Mouse (Mus musculus) lung, embryonic 15.5 days (tissue): ENCODE measurements around the gene Myo1d. TPM values are rescaled to one million over a fixed set of nuclear protein-coding genes. Genes with fewer than 3 reads are reported as not detected.

Experiments
- ATAC-seq: fragments of 200-750 bp; cut with Nextera tagmentation; 2 replicates; pipeline ENCODE4 v1.8.0; 2017; ENCODE audit warnings: moderate number of reproducible peaks, borderline replicate concordance; ENCODE audit not compliant: low FRiP score, low TSS enrichment; ENCODE audit errors: extremely low read depth
- H3K27ac ChIP-seq: fragments of 300-500 bp; sonication (generic); 2 replicates; pipeline ENCODE4 v1.5.1; 2015; ENCODE audit warnings: moderate library complexity, mild to moderate bottlenecking, inconsistent platforms
- H3K27me3 ChIP-seq: fragments of 300-500 bp; sonication (generic); 2 replicates; pipeline ENCODE4 v1.6.1; 2015; ENCODE audit warnings: inconsistent platforms
- H3K36me3 ChIP-seq: fragments of 300-500 bp; sonication (generic); 2 replicates; pipeline ENCODE4 v1.6.1; 2015; ENCODE audit warnings: inconsistent platforms
- H3K4me1 ChIP-seq: fragments of 300-500 bp; sonication (generic); 2 replicates; pipeline ENCODE4 v1.6.1; 2015; ENCODE audit warnings: inconsistent platforms
- H3K4me2 ChIP-seq: fragments of 300-500 bp; sonication (generic); 2 replicates; pipeline ENCODE4 v1.6.1; 2015; ENCODE audit warnings: inconsistent platforms, mild to moderate bottlenecking, moderate library complexity
- H3K4me3 ChIP-seq: fragments of 300-500 bp; sonication (generic); 2 replicates; pipeline ENCODE4 v1.5.1; 2015; ENCODE audit warnings: mild to moderate bottlenecking, inconsistent platforms
- H3K9ac ChIP-seq: fragments of 300-500 bp; sonication (generic); 2 replicates; pipeline ENCODE4 v1.6.1; 2015; ENCODE audit warnings: inconsistent platforms
- H3K9me3 ChIP-seq: fragments of 300-500 bp; sonication (generic); 2 replicates; pipeline ENCODE4 v1.6.1; 2016; ENCODE audit warnings: inconsistent platforms
- WGBS: fragments of 180-500 bp; shearing (Covaris S2); methylation state at CpG from one replicate; pipeline ENCODE4 v1.1.7; 2015; 5-methylcytosine and 5-hydroxymethylcytosine counted together
- polyA plus RNA-seq: library from polyadenylated mRNA; unstranded; fragments of >200 nt; fragmentation: Nextera tagmentation; extraction: Ambion mirVana; gene quantifications from 2 replicates; pipeline ENCODE4 v1.2.1, GENCODE M21; 2015

Gene Myo1d
- polyA plus RNA-seq, 1 experiment from 2014 or later: 18.8 TPM

DNA sequence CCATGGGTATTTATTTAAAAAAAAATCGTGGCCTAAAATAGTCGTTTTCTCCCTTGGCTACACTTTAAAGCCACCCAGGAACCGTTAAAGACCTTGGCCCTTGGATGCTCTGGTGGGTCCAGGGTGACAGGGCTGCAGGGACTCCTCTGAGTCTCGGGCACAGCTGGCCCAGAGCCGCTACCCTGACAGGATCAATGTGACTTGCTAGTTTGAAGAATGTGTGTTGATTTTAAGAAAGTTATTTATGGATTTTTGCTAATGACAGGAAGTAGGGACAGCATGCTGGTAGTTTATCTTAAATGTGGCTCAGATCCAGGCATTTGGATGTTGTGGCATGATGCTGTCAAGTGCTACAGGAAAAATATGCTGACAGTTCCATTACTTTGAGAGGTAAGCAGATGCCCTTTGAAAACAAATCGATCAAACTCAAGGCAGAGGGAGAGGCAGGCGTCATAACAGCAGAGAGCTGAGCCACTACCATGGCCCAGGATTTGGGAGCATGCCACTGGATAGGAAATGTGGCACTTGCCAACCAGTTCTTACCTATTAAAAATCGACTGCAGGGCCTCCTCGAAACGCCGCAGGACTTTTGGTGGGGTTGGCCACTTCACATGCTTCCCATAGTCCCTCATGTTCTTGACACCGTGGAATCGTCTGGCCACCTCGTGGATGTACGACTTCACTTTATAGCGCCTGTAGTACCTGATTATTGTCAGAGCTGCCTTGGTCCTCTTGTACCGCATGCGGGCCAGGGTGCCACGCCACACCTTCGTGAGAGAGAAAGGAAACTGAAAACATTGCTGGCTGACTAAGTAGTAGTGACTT lies 178.6 kb downstream of the Myo1d start:
- Histone ChIP-seq H3K36me3 (no peaks in the 10 kb centered on the region), H3K4me3 (no peak overlapping the region), H3K4me1 (peaks cover 16% of the 10 kb centered on the region), H3K9me3 (no peaks in the 10 kb centered on the region), H3K27ac (no peak overlapping the region), H3K27me3 (peaks cover 34% of the 10 kb centered on the region; the same call in 1 of the 2 replicates), H3K4me2 (no peak overlapping the region), H3K9ac (no peak overlapping the region)
- no peak for ATAC-seq
- WGBS: 55% methylated on average over 20 of the region's 20 CpGs

DNA sequence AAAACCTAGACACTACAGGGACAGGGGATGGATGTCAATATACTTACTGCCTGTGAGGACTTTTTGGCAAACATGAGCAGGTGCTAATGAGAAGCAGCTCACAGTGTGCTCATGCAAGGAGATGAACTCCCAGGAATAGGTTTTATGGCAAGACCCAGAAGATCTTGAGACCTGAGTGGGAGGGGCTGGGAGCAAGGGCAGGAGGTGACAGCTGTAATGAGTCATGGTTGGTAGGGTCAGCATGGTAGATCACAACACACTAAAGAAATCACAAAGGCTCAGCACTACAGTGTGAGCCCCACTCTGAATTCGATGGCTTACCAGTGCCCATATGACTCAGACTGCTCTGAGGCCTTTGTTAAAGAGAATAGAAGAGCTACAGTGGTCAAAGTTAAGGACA lies 184.3 kb downstream of the Myo1d start:
- peaks cover 10% of the 10 kb centered on the region; the same call in 1 of the 2 replicates for H3K36me3 ChIP-seq
- 83% methylated on average over 1 of the region's 1 CpGs for WGBS
- H3K9me3 ChIP-seq: no peaks in the 10 kb centered on the region
- no peak overlapping the region for H3K9ac ChIP-seq
- H3K4me2 ChIP-seq: no peak overlapping the region
- H3K27ac ChIP-seq: no peak overlapping the region
- no peaks in the 10 kb centered on the region for H3K27me3 ChIP-seq
- H3K4me1 ChIP-seq: no peaks in the 10 kb centered on the region
- no peak for ATAC-seq
- H3K4me3 ChIP-seq: no peak overlapping the region

DNA sequence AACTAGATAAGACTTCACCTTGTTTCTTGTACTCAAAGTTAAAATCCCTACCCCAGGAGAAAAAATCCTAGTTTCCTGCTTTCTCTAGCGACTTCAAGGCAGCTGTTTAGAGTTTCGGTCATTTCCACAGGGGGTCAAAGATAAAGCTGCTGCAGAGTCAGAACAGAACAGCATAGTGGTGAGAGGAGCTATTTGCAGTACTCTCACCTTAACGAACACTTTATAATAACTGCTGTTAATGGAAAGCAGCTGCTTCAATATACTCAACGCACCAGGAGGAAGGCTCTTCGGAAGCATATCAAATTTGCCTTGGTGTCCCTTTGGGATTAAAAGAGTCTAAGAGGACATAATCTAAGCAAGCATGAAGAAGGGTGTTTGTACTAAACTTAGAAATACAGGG lies 190.4 kb downstream of the Myo1d start:
- H3K4me3 ChIP-seq: no peak overlapping the region
- H3K27ac ChIP-seq: no peak overlapping the region
- H3K36me3 ChIP-seq: peaks cover 10% of the 10 kb centered on the region; the same call in 1 of the 2 replicates
- no peak overlapping the region for H3K4me2 ChIP-seq
- no peak for ATAC-seq
- no peaks in the 10 kb centered on the region for H3K27me3 ChIP-seq
- H3K9ac ChIP-seq: no peak overlapping the region
- no peaks in the 10 kb centered on the region for H3K9me3 ChIP-seq
- 26% methylated on average over 5 of the region's 5 CpGs for WGBS
- H3K4me1 ChIP-seq: no peaks in the 10 kb centered on the region

DNA sequence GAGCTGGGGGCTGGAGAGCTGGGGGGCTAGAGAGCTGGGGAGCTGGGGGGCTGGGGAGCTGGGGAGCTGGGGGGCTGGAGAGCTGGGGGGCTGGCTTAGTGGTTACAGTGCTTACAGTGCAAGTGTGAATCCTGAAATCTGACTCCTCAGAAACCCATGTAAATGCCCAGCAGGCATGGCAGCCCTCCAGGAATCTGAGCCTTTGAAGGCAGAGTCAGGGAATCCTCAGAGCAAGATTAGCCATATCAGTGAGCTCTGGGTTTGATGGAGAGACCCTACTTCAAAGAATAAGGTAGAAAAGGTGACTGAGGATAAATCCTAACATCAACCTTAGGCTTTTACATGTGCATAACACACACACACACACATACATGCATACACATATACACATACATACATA lies 194.1 kb downstream of the Myo1d start:
- H3K4me2 ChIP-seq: no peak overlapping the region
- no peaks in the 10 kb centered on the region for H3K9me3 ChIP-seq
- no peak overlapping the region for H3K4me3 ChIP-seq
- no peak overlapping the region for H3K9ac ChIP-seq
- H3K27me3 ChIP-seq: peaks cover 3% of the 10 kb centered on the region; the same call in 1 of the 2 replicates
- no peak for ATAC-seq
- H3K27ac ChIP-seq: no peak overlapping the region
- no peaks in the 10 kb centered on the region for H3K4me1 ChIP-seq
- H3K36me3 ChIP-seq: no peaks in the 10 kb centered on the region

DNA sequence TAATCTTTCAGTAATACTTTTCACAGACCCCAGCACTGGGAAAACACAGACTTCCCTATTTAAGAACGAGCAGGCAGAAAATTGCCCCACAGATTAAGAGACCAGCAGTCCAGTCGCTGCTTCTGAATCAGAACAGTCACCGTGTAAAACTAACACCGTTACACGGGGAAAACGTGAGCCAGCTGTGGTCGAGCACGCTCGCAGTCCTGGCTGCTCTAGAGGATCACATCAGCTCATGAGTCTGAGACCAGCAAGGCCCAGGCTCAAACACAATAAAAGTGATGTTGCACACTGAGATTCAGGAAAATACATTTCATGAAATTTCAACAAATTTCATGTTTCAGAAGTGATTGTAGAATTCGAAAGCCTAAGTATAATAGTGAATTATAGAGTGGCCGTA lies 194.6 kb downstream of the Myo1d start:
- no peak overlapping the region for H3K9ac ChIP-seq
- no peak overlapping the region for H3K27ac ChIP-seq
- H3K27me3 ChIP-seq: peaks cover 5% of the 10 kb centered on the region; the same call in 1 of the 2 replicates
- no peak overlapping the region for H3K4me3 ChIP-seq
- H3K36me3 ChIP-seq: no peaks in the 10 kb centered on the region
- WGBS: 53% methylated on average over 11 of the region's 11 CpGs
- H3K4me2 ChIP-seq: no peak overlapping the region
- no peaks in the 10 kb centered on the region for H3K9me3 ChIP-seq
- no peaks in the 10 kb centered on the region for H3K4me1 ChIP-seq
- ATAC-seq: no peak

DNA sequence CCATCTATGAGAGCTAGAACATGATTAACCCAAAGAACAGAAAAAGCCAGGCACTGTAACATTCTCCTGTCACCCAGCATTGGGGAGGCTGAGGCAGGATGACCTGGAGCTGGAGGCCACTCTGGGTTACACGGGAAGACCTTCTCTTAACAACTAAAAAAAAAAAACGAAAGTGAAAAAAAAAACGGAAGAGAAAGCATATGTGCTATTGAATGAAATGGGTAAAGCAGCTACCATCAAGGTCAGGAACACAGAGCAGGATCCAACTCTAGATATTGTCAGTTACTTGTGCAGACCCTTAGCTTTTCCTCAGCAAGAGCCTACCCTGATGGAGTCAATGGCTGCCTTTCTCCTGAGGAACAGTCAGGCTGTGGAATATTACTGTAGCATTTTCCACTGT lies 199.3 kb downstream of the Myo1d start:
- ATAC-seq: no peak
- Histone ChIP-seq H3K4me3 (no peak overlapping the region), H3K27me3 (peaks cover 5% of the 10 kb centered on the region; the same call in 1 of the 2 replicates), H3K36me3 (no peaks in the 10 kb centered on the region), H3K4me2 (no peak overlapping the region), H3K4me1 (peaks cover 7% of the 10 kb centered on the region), H3K9ac (no peak overlapping the region), H3K27ac (no peak overlapping the region), H3K9me3 (no peaks in the 10 kb centered on the region)
- WGBS: 70% methylated on average over 3 of the region's 3 CpGs

DNA sequence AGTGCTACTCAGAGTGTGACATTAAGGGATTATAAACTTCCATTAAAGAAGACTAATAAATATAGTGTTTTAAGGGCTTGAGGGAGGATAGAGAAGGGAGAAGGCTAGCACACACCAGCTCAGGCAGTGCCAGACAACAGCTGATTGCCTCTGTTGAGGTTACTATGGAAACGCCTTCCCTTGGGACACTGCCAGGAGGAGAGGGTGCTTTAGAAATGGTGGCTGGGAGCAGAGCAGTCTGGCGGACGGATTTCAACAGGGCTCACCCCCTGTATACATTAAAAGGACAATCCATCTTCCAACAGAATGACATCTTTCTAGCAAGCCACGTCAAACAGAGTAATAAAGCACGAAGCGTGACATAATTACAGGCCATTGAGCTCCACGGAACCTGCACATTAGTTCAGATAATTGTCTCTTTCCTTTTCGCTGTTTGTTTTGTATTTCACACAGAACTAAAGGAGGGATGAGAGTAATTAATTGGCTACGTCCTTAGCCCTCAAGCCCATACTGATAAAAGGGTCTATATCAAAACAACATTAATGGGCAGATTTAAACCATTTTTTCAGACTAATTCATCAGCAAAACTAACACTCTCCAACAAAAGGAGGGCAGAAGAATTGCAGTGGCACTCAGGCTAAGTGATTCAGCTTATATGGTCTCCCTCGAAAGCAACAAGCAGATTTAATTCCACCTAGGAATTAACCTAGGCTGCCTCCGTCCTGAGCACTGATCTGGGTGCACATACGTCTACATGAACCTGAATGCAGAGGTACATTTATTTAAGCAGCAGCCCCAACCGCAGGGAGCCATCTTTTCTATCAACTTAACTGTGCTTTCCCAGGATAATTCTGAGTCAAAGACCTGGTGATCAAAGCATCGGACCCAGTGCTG lies 201.8 kb downstream of the Myo1d start:
- 22% methylated on average over 14 of the region's 14 CpGs for WGBS
- peak; percentile 87 for ATAC-seq
- peaks cover 5% of the 10 kb centered on the region; the same call in 1 of the 2 replicates for H3K27me3 ChIP-seq
- H3K4me2 ChIP-seq: peak overlapping the region; percentile 37
- no peak overlapping the region for H3K4me3 ChIP-seq
- H3K36me3 ChIP-seq: no peaks in the 10 kb centered on the region
- no peak overlapping the region for H3K9ac ChIP-seq
- H3K4me1 ChIP-seq: peaks cover 7% of the 10 kb centered on the region
- no peak overlapping the region for H3K27ac ChIP-seq
- no peaks in the 10 kb centered on the region for H3K9me3 ChIP-seq

DNA sequence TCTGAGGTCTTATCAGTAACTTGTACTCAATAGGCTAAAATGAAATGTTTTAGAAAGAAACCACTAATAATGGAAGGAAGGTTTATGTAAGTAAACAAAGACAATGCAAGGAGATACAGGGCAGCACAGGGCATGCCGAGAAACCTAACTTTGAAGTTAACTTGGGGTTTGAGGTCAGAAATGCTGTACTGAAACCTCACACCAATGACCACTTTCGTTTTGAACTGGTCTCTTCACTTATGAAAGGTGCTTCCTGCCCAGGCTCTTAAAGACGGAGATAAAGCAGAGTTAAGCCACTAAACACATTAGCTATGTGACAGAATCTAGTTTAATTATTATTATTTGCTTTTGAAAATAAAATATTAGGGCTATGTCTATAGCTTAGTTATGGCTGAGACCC lies 204.0 kb downstream of the Myo1d start:
- Histone ChIP-seq H3K4me1 (peaks cover 7% of the 10 kb centered on the region), H3K9ac (no peak overlapping the region), H3K4me3 (no peak overlapping the region), H3K36me3 (no peaks in the 10 kb centered on the region), H3K4me2 (no peak overlapping the region), H3K27ac (no peak overlapping the region), H3K9me3 (no peaks in the 10 kb centered on the region), H3K27me3 (peaks cover 2% of the 10 kb centered on the region; the same call in 1 of the 2 replicates)
- WGBS: 48% methylated on average over 3 of the region's 3 CpGs
- no peak for ATAC-seq

DNA sequence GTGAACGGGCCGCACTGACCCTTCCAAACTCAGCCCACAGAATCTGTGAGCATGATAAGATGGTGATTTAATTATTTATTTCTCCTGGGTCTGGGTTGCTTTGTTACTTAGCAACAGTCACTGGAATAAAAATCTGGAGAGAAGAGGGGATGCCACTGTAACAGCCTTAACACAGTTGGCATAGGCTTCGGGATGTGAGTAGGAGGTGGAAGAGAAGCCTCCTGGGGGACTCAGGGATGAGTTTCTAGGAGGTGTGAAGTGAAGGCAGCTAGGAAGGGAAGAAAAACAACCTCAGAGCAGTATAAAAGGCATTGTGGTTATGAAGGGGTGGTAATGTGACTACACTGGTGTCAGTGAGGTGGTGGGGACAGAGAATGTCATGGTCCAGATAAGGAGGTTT lies 213.5 kb downstream of the Myo1d start:
- H3K4me2 ChIP-seq: no peak overlapping the region
- peaks cover 16% of the 10 kb centered on the region for H3K4me1 ChIP-seq
- H3K27me3 ChIP-seq: no peaks in the 10 kb centered on the region
- H3K9me3 ChIP-seq: no peaks in the 10 kb centered on the region
- no peak overlapping the region for H3K9ac ChIP-seq
- 65% methylated on average over 3 of the region's 3 CpGs for WGBS
- H3K4me3 ChIP-seq: no peak overlapping the region
- ATAC-seq: no peak
- H3K36me3 ChIP-seq: no peaks in the 10 kb centered on the region
- no peak overlapping the region for H3K27ac ChIP-seq

DNA sequence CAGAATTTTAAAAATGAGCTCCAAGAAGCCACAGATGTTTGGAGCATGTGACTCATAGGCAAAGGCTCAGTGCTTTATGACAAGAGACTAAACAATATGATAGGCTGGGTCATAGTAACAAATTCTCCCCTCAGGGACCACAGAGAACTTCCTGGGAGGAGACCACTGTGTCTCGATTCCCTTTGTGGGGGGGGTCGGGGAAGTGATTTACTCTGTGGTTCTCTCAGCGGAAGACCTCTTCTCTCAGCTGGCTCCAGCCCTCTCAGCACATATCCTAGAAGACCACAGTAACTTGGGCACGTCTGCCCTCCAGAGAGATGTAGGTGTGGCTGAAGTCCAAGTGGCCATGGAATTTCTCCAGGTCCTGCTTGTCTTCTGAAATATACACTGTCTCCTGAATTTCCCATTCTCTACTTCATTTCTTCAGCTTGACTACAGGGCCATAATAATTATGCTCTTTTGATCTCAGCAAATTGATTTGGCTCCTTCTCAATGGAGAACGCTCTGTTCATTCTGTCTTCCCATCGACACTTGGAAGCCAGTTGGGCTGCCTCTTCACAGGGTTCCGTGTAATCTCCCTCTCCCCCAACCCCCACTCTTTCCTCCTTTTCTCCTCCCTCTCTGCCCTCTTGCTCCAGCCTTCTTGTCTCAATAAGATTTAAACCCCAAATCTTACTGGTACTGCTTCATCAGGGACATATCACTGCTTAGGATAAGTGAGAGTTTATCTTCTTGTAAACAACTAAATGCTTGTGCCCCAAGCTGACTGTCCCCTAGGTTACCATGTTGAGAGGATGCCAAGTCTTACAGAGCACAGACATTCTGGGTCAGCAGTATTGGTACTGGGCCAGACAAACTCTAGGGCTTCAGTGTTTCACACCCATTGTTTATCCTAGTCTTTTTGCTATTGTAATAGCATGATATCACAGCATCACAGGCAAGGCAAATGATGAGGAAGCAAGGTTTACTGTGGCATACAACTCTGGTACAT lies 214.6 kb downstream of the Myo1d start:
- H3K36me3 ChIP-seq: no peaks in the 10 kb centered on the region
- H3K4me3 ChIP-seq: no peak overlapping the region
- ATAC-seq: peak; percentile 84; the same call in 1 of the 2 replicates
- H3K4me2 ChIP-seq: peak overlapping the region; percentile 5; the same call in 1 of the 2 replicates
- peak overlapping the region; percentile 21; the same call in 1 of the 2 replicates for H3K27ac ChIP-seq
- no peaks in the 10 kb centered on the region for H3K9me3 ChIP-seq
- H3K4me1 ChIP-seq: peaks cover 16% of the 10 kb centered on the region
- no peaks in the 10 kb centered on the region for H3K27me3 ChIP-seq
- H3K9ac ChIP-seq: no peak overlapping the region
- 30% methylated on average over 7 of the region's 7 CpGs for WGBS

DNA sequence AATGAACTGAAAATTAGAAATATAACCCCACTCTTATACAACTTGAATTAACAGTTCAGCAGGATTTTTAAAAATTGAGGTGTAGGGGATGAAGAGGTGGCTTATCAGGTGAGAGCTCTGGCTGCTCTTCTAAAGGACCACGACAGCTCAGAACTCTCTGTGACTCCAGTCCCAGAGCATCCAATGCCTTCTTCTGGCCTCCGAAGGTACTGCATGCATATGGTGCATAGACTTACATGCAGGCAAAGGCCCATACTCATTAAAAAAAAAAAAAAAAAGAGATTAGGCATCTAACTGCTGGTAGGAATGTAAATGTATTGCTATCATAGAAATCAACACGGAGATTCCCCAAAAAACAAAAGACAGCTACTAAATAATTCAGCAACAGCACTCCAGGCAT lies 217.3 kb downstream of the Myo1d start:
- Histone ChIP-seq H3K4me2 (no peak overlapping the region), H3K27ac (no peak overlapping the region), H3K4me3 (no peak overlapping the region), H3K36me3 (no peaks in the 10 kb centered on the region), H3K27me3 (no peaks in the 10 kb centered on the region), H3K4me1 (peaks cover 16% of the 10 kb centered on the region), H3K9me3 (no peaks in the 10 kb centered on the region), H3K9ac (no peak overlapping the region)
- no peak for ATAC-seq
- 44% methylated on average over 3 of the region's 3 CpGs for WGBS
